Mouse (Mus musculus): Measurements from ENCODE around the gene Tfr2. TPM values are rescaled to one million over a fixed set of nuclear protein-coding genes. Genes with fewer than 3 reads are reported as not detected.

The Tfr2 gene
- polyA plus RNA-seq (2012; rRNA removed), result 4.9 and 5.7 TPM in 2 replicates

GRCm38 (mm10) chr5:137569665-137570064 lies at the start of gene Tfr2:
TSS of gene Tfr2 (plus strand) at chr5:137569840.

GRCm38 (mm10) chr5:137533117-137533827 lies 36.4 kb upstream of the Tfr2 start, which contains the start of the genes Epo and Gnb2:
TSS of gene Epo (minus strand) at chr5:137533242.
TSS of gene Gnb2 (minus strand) at chr5:137533510.

GRCm38 (mm10) chr5:137553411-137553837 lies 16.2 kb upstream of the Tfr2 start, which contains the start of gene Actl6b:
TSS of gene Actl6b (plus strand) at chr5:137553517.

GRCm38 (mm10) chr5:137600619-137601364 lies 31.2 kb downstream of the Tfr2 start, which contains the start of gene Mospd3:
TSS of gene Mospd3 (minus strand) at chr5:137601058.

GRCm38 (mm10) chr5:137613550-137613949 lies 43.9 kb downstream of the Tfr2 start, which contains the start of gene Pcolce:
TSS of gene Pcolce (minus strand) at chr5:137613784.

GRCm38 (mm10) chr5:137628498-137629305 lies 59.1 kb downstream of the Tfr2 start, which contains the start of the genes Fbxo24, Lrch4 and Gm20605:
TSS of gene Fbxo24 (minus strand) at chr5:137629002.
TSS of gene Lrch4 (plus strand) at chr5:137629121.
TSS of gene Gm20605 (plus strand) at chr5:137629175.

Other genes starting within 250 kb of the Tfr2 start
- gene Slc12a9, start 236.2 kb upstream of the Tfr2 start, polyA plus RNA-seq (2012; rRNA removed), result 16.4 and 17.4 TPM in 2 replicates
- gene Ephb4, start 219.7 kb upstream of the Tfr2 start, polyA plus RNA-seq (2012; rRNA removed), result 37.9 and 63.6 TPM in 2 replicates
- 0.20 and 0.22 TPM in 2 replicates for gene Zan, start 92.8 kb upstream of the Tfr2 start, polyA plus RNA-seq (2012; rRNA removed)
- gene Pop7, start 67.3 kb upstream of the Tfr2 start, polyA plus RNA-seq (2012; rRNA removed), result 37.8 and 38.1 TPM in 2 replicates
- 49.3 and 96.6 TPM in 2 replicates for gene Gigyf1, start 51.3 kb upstream of the Tfr2 start, polyA plus RNA-seq (2012; rRNA removed)
- gene Epo, start 36.6 kb upstream of the Tfr2 start, polyA plus RNA-seq (2012; rRNA removed), result 0.14 and 0.25 TPM in 2 replicates
- gene Gnb2, start 36.3 kb upstream of the Tfr2 start, polyA plus RNA-seq (2012; rRNA removed), result 496 and 503 TPM in 2 replicates
- gene Actl6b, start 16.3 kb upstream of the Tfr2 start, polyA plus RNA-seq (2012; rRNA removed), result 35.3 and 37.2 TPM in 2 replicates
- gene Mospd3, start 31.2 kb downstream of the Tfr2 start, polyA plus RNA-seq (2012; rRNA removed), result 31.8 and 36.3 TPM in 2 replicates
- 56.3 and 103 TPM in 2 replicates for gene Pcolce, start 43.9 kb downstream of the Tfr2 start, polyA plus RNA-seq (2012; rRNA removed)
- gene Fbxo24, start 59.2 kb downstream of the Tfr2 start, polyA plus RNA-seq (2012; rRNA removed), result 0.35 and 0.37 TPM in 2 replicates
- 24.1 and 30.8 TPM in 2 replicates for gene Lrch4, start 59.3 kb downstream of the Tfr2 start, polyA plus RNA-seq (2012; rRNA removed)
- 16.3 and 21.2 TPM in 2 replicates for gene Gm20605, start 59.3 kb downstream of the Tfr2 start, polyA plus RNA-seq (2012; rRNA removed)
- gene Sap25, start 71.5 kb downstream of the Tfr2 start, polyA plus RNA-seq (2012; rRNA removed), result 29.4 and 31.0 TPM in 2 replicates
- 0.11 and 0.15 TPM in 2 replicates for gene Irs3, start 75.9 kb downstream of the Tfr2 start, polyA plus RNA-seq (2012; rRNA removed)
- gene Agfg2, start 114.9 kb downstream of the Tfr2 start, polyA plus RNA-seq (2012; rRNA removed), result 17.6 and 35.0 TPM in 2 replicates
- gene Nyap1, start 171.8 kb downstream of the Tfr2 start, polyA plus RNA-seq (2012; rRNA removed), result 40.0 and 67.1 TPM in 2 replicates
- gene Tsc22d4, start 175.9 kb downstream of the Tfr2 start, polyA plus RNA-seq (2012; rRNA removed), result 35.3 and 42.8 TPM in 2 replicates
- 45.8 and 159 TPM in 2 replicates for gene Ppp1r35, start 209.0 kb downstream of the Tfr2 start, polyA plus RNA-seq (2012; rRNA removed)
- gene Mepce, start 217.8 kb downstream of the Tfr2 start, polyA plus RNA-seq (2012; rRNA removed), result 35.3 and 36.9 TPM in 2 replicates
- 18.1 and 26.0 TPM in 2 replicates for gene Zcwpw1, start 218.0 kb downstream of the Tfr2 start, polyA plus RNA-seq (2012; rRNA removed)

Measured in central nervous system, embryonic 11.5 days (tissue).